Mouse (Mus musculus) kidney, embryonic 16.5 days (tissue): ENCODE measurements around the gene Trip12. TPM values are rescaled to one million over a fixed set of nuclear protein-coding genes. Genes with fewer than 3 reads are reported as not detected.

ENCODE experiments used
- ATAC-seq: fragments of 200-750 bp; cut with Nextera tagmentation; 2 replicates; pipeline ENCODE4 v1.8.0; 2017; ENCODE audit warnings: moderate TSS enrichment; ENCODE audit not compliant: low FRiP score, low TSS enrichment
- H3K27ac ChIP-seq: fragments of 300-500 bp; sonication (generic); 2 replicates; pipeline ENCODE4 v1.5.1; 2014; ENCODE audit warnings: low read length
- H3K27me3 ChIP-seq: fragments of 300-500 bp; sonication (generic); 2 replicates; pipeline ENCODE4 v1.6.1; 2014; ENCODE audit warnings: low read length, control low read depth, mixed read lengths; ENCODE audit not compliant: insufficient read depth
- H3K36me3 ChIP-seq: fragments of 300-500 bp; sonication (generic); 2 replicates; pipeline ENCODE4 v1.6.1; 2014; ENCODE audit warnings: low read length, control low read depth, mixed read lengths; ENCODE audit not compliant: insufficient read depth
- H3K4me1 ChIP-seq: fragments of 300-500 bp; sonication (generic); 2 replicates; pipeline ENCODE4 v1.6.1; 2014; ENCODE audit warnings: low read length, control low read depth, mixed read lengths; ENCODE audit not compliant: insufficient read depth
- H3K4me2 ChIP-seq: fragments of 300-500 bp; sonication (generic); replicated peaks from 2 replicates; pipeline ENCODE4 v1.6.1; 2014; ENCODE audit warnings: low read depth, low read length
- H3K4me3 ChIP-seq: fragments of 300-500 bp; sonication (generic); 2 replicates; pipeline ENCODE4 v1.5.1; 2014; ENCODE audit warnings: mild to moderate bottlenecking, low read length
- H3K9ac ChIP-seq: fragments of 300-500 bp; sonication (generic); replicated peaks from 2 replicates; pipeline ENCODE4 v1.6.1; 2014; ENCODE audit warnings: low read length
- H3K9me3 ChIP-seq: fragments of 300-500 bp; sonication (generic); 2 replicates; pipeline ENCODE4 v1.6.1; 2016; ENCODE audit warnings: low read length, control low read depth
- WGBS: fragments of 180-500 bp; shearing (Covaris S2); extraction: QIAGEN DNeasy Blood & Tissue Kit; methylation state at CpG from one replicate; pipeline ENCODE4 v1.1.7; 2014; 5-methylcytosine and 5-hydroxymethylcytosine counted together
- polyA plus RNA-seq: library from polyadenylated mRNA; unstranded; fragments of >200 nt; fragmentation: Nextera tagmentation; extraction: Ambion mirVana; gene quantifications from 2 replicates; pipeline ENCODE4 v1.2.1, GENCODE M21; 2015

Gene Trip12
- polyA plus RNA-seq, 1 experiment from 2014 or later, result 50.3 TPM

DNA sequence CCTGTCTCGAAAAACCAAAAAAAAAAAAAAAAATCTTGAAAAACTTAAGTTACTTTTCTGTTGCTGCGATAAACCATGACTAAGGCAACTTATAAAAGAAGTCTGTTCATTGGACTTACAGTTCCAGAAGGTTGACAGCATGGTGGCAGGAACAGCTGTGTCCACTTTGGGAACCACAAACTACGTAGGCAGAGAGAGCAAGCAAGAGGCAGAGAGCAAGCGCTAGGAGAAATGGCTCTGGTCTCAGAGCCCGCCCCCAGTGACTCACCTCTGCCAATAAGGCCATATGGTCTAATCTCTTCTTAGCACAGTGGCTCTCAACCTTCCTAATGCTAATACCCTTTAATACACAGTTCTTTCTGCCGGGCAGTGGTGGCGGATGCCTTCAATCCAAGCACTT is 9.5 kb upstream of the Trip12 start:
- H3K27me3 ChIP-seq, result no peaks in the 10 kb centered on the region
- no peak overlapping the region for H3K4me3 ChIP-seq
- WGBS, result 96% methylated on average over 7 of the region's 7 CpGs
- H3K27ac ChIP-seq, result no peak overlapping the region
- H3K9ac ChIP-seq, result no peak overlapping the region
- ATAC-seq, result no peak
- H3K9me3 ChIP-seq, result no peaks in the 10 kb centered on the region
- H3K4me2 ChIP-seq, result no peak overlapping the region
- no peaks in the 10 kb centered on the region for H3K36me3 ChIP-seq
- H3K4me1 ChIP-seq, result 0 out of 2 replicates have a peak, but pooled peaks cover 3% of the 10 kb centered on the region

DNA sequence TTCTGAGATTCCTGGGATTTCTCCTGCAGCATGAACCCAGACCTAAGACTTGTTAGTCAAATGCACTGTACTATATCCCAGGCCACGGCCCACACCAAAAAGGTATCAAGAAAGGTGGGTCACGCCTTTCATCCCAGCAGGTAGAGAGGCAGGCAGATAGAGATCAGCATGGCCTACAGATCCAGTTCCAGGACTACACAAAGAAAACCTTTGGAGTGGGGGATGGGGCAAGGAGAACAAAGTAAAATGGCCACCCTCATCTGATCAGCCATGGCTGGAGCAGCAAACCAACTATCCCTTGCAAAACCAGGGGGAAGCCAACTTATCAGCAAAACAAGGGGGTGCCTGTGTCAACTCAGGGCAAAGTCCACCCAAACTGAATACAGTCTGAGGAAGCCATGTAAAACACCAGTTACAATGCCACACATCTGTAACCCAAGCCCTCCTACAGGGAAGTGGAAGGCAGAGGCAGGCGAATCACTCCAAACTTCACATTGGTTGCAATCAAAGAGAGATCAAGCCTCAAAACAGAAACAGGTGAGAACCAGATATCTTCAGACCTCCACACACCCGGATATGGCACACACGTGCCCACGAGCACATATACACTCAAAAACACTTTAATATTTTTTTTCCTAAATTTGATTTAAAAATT is 8.6 kb upstream of the Trip12 start:
- Histone ChIP-seq H3K4me1 (0 out of 2 replicates have a peak, but pooled peaks cover 3% of the 10 kb centered on the region), H3K4me3 (no peak overlapping the region), H3K27ac (no peak overlapping the region), H3K4me2 (no peak overlapping the region), H3K27me3 (no peaks in the 10 kb centered on the region), H3K9ac (no peak overlapping the region), H3K9me3 (no peaks in the 10 kb centered on the region), H3K36me3 (no peaks in the 10 kb centered on the region)
- no peak for ATAC-seq
- 90% methylated on average over 6 of the region's 6 CpGs for WGBS

DNA sequence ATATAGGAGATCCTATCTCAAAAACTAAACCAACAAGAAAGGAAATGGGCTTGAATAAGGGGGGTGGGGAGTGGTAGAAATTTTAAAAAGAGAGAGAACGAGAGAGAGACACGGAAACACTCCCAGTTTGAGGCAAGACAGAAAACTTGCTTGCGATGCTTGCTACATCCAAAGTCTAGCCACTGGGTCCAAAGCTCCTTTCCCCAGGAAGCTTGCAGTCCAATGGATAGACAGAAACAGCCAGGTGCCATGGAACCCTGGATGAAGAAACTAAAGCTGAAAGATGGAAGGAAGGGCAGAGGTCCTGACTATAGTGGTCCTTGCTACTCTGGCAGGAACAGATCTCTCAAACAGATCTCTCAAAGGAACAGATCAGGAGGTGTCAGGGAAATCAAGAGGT is 8.0 kb upstream of the Trip12 start:
- Histone ChIP-seq H3K27ac (no peak overlapping the region), H3K27me3 (no peaks in the 10 kb centered on the region), H3K9ac (no peak overlapping the region), H3K4me1 (0 out of 2 replicates have a peak, but pooled peaks cover 3% of the 10 kb centered on the region), H3K36me3 (no peaks in the 10 kb centered on the region), H3K4me3 (no peak overlapping the region), H3K4me2 (no peak overlapping the region), H3K9me3 (no peaks in the 10 kb centered on the region)
- WGBS, result 96% methylated on average over 3 of the region's 3 CpGs
- no peak for ATAC-seq

DNA sequence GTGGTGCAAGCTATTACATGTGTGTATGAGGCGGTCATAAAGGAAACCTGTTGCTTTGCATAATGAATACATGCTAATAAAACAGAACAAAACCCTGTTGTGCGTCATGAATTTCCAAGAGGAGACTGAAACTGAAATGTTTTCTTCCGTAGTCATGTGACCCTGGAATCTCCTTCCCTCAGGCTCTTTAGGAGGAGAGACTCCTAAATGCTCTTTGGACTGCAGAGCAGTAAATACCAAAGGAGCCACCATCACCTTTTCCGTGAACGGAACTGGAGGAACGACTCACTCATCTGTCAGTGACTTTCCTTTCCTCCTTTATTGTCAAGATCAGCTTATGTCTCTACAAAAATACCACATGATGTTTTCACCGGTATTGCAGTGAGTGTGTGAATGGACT is 7.4 kb upstream of the Trip12 start:
- H3K9ac ChIP-seq, result no peak overlapping the region
- no peak for ATAC-seq
- no peaks in the 10 kb centered on the region for H3K9me3 ChIP-seq
- 80% methylated on average over 7 of the region's 7 CpGs for WGBS
- H3K27ac ChIP-seq, result no peak overlapping the region
- no peak overlapping the region for H3K4me3 ChIP-seq
- H3K36me3 ChIP-seq, result no peaks in the 10 kb centered on the region
- H3K4me2 ChIP-seq, result no peak overlapping the region
- no peaks in the 10 kb centered on the region for H3K27me3 ChIP-seq
- H3K4me1 ChIP-seq, result 0 out of 2 replicates have a peak, but pooled peaks cover 3% of the 10 kb centered on the region

DNA sequence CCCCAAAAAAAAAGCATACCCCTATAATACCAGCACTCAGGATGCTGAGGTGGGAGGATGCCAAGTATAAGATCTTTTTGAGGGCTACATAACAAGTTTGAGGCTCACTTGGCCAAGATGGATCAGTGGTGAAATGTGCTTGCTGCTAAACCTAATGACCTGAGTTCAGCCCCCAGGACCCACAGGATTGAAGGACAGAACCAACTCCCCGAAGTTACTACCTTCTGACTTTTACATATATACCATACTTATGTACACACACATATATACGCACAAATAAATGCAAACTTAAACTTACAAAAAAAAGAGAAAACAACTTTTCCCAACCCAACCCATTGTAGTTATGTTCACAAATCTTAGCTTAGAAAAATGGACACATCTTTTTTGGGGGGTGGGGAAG is 3.0 kb upstream of the Trip12 start:
- WGBS, result 95% methylated on average over 2 of the region's 2 CpGs
- H3K36me3 ChIP-seq, result no peaks in the 10 kb centered on the region
- no peak overlapping the region for H3K4me2 ChIP-seq
- H3K27ac ChIP-seq, result no peak overlapping the region
- H3K4me1 ChIP-seq, result peaks cover 8% of the 10 kb centered on the region
- no peak overlapping the region for H3K9ac ChIP-seq
- no peak for ATAC-seq
- H3K27me3 ChIP-seq, result no peaks in the 10 kb centered on the region
- no peaks in the 10 kb centered on the region for H3K9me3 ChIP-seq
- H3K4me3 ChIP-seq, result no peak overlapping the region

DNA sequence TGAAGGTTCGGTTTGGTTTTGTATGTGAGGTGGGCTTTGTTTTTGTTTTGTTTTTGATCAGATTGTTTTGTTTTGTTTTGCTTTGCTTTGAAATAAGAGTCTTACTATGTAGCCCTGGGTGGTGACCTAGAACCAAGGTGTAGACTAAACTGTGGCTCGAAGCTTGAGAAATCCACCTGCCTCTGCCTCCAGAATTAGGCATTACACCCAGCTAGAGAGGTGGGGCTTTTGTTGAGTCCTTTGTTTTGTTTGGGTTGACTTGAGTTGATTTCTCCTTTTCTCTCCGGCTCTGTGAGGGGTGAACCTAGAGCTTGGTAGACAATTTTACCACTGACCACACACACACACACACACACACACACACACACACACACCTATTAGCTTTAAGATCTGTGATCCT is 745 bp upstream of the Trip12 start:
- Histone ChIP-seq H3K4me3 (peak overlapping the region; percentile 63; the same call in 1 of the 2 replicates), H3K36me3 (no peaks in the 10 kb centered on the region), H3K4me1 (peaks cover 21% of the 10 kb centered on the region), H3K9ac (no peak overlapping the region), H3K27me3 (no peaks in the 10 kb centered on the region), H3K27ac (0 out of 2 replicates have a peak overlapping the region, but pooled peaks have one; percentile 10), H3K9me3 (no peaks in the 10 kb centered on the region), H3K4me2 (peak overlapping the region; percentile 76)
- WGBS, result 55% methylated on average over 3 of the region's 3 CpGs
- ATAC-seq, result no peak

DNA sequence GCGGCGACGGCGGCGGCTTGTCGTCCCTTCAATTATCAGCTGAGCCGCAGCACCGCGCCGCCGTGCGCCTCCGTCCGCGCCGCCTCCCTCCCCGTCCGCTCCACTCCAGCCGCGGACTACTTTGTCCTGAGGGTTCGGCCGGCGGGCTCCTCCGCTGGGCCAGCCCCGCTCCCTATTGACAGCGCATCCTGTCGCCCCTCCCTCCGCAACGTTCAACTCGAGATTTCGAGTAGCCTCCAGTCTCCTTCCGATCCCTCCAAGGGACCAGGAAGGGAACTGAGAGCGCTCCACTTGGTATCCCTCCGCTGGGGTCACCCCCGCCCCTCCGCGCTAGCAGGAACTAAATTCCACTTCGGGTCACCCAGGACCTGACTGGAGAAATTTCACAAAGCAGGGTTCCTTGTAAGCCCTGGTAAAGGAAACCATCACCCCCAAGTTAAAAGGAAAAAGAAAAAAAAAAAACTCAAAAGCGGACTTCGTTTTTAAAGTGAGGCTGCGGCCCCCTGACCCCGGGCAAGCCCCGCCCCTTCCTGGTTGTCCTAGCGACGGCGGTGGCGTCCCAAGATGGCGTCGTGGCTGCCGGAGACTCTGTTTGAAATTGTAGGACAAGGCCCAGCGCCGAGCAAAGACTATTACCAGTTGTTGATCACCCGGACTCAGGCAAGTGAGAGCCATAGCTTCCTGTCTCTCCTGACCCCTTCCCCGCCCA is 853 bp downstream of the Trip12 start, which contains the start of gene Fbxo36:
Gene Fbxo36 (plus strand): TSS at position 533 of the 709 bp plus-strand sequence.
- Histone ChIP-seq H3K4me3 (peak within 1 kb of the TSS; percentile 63), H3K36me3 (no peaks in the 10 kb centered on the region), H3K27me3 (no peaks in the 10 kb centered on the region), H3K4me2 (peak within 1 kb of the TSS; percentile 76), H3K4me1 (peaks cover 21% of the 10 kb centered on the region), H3K27ac (peak within 1 kb of the TSS; percentile 97), H3K9me3 (no peaks in the 10 kb centered on the region), H3K9ac (peak within 1 kb of the TSS; percentile 97)
- peak; percentile 91 for ATAC-seq
- under 1% methylated on average over 38 of the region's 54 CpGs for WGBS

DNA sequence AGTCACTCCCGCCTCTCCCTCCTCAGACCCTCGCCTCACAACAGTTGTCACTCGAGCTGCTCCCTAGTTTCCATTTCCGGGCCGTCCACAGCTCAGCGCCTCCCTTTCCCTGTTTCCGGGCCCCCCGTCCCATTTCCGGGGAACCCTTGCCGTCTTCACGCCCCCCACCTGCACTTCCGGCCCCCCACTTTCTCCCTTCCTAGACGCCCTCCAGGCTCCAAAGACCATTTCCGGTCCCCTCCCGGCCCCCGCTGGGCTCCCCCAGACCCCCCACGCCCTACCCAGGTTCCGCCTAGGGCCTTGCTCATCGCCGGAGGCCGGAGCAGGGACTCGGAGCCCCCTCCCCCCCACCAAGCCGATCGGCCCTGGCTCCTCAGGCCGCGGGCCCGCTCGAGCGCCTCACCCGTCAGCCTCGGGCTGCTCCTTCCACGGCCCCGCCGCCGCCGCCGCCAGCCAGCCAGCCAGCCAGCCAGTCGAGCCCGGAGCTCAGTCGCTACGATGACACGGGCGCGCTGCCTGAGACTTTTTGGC is 1.6 kb downstream of the Trip12 start:
- no peaks in the 10 kb centered on the region for H3K27me3 ChIP-seq
- no peaks in the 10 kb centered on the region for H3K9me3 ChIP-seq
- H3K4me3 ChIP-seq, result peak overlapping the region; percentile 63
- H3K9ac ChIP-seq, result peak overlapping the region; percentile 97
- peaks cover 21% of the 10 kb centered on the region for H3K4me1 ChIP-seq
- H3K27ac ChIP-seq, result peak overlapping the region; percentile 97
- H3K4me2 ChIP-seq, result peak overlapping the region; percentile 75
- WGBS, result 0% methylated on average over 34 of the region's 44 CpGs
- no peaks in the 10 kb centered on the region for H3K36me3 ChIP-seq
- ATAC-seq, result peak; percentile 78

DNA sequence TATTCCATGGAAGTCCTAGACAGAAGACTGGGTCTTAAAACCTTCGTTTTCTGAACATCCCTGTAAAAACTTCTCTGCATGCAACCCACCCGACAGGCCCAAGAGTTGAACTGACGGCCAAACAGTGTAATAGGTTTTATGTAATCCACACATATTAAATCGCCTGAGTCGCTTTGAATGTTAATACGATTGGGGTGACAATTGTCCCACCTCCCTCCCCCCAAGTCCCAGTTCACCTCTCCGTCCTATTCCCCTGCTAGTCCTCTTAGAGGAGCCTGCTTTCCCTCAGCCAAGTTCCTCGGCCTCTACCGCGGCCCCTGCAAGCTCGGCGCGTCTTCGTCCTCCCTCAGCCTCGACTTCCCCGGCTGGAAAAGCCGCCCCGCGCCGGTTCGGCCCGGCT is 2.2 kb downstream of the Trip12 start:
- 0% methylated on average over 22 of the region's 22 CpGs for WGBS
- H3K27me3 ChIP-seq, result no peaks in the 10 kb centered on the region
- peak; percentile 2; the same call in 1 of the 2 replicates for ATAC-seq
- peaks cover 3% of the 10 kb centered on the region for H3K36me3 ChIP-seq
- H3K4me1 ChIP-seq, result peaks cover 21% of the 10 kb centered on the region
- H3K4me2 ChIP-seq, result peak overlapping the region; percentile 75
- peak overlapping the region; percentile 97 for H3K9ac ChIP-seq
- peak overlapping the region; percentile 63 for H3K4me3 ChIP-seq
- no peaks in the 10 kb centered on the region for H3K9me3 ChIP-seq
- H3K27ac ChIP-seq, result peak overlapping the region; percentile 97
